In the genomic region with DNA sequence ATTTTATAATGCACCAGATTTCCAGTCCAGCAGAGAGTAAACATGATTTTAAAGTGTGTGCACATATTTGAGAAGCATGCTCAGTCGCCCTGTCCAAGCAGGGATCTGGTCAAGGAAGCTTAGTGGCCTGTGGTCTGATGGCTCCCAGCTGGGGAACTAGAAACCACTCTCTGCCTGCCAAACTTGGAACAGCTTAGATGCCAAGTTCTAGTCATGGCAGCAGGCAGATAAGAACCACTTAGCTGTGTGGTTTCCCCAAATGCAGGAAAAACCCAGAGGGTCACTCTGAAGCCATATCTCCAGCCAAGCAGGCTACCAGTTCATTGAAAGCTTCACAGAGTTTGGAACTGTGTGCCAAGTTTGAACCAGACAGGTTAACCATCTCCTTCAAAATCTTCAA, we compare ENCODE assay signal across 10 mouse cellular contexts.
"Had no signal": no experiment of that assay in that cellular context is flagged by ENCODE, and none has a peak within 500 bp of the region (broad histone marks: within the 10 kb centered on the region; RNA-seq: fewer than 3 reads in every experiment).

No protein-coding gene starts in this region.

- H3K9me3 ChIP-seq: limb, embryonic 10.5 days; liver, embryonic 15.5 days; midbrain, embryonic 13.5 days; neural tube, embryonic 15.5 days had no signal

- H3K4me2 ChIP-seq: liver, embryonic 11.5 days; liver, embryonic 15.5 days; midbrain, embryonic 13.5 days; neural tube, embryonic 15.5 days had no signal

- H3K4me3 ChIP-seq: limb, embryonic 10.5 days; liver, embryonic 15.5 days; midbrain, embryonic 13.5 days; myocyte; neural tube, embryonic 15.5 days had no signal

- H3K4me1 ChIP-seq: limb, embryonic 10.5 days; liver, embryonic 15.5 days; midbrain, embryonic 13.5 days; neural tube, embryonic 15.5 days had no signal

- H3K9ac ChIP-seq: liver, embryonic 15.5 days; midbrain, embryonic 13.5 days; neural tube, embryonic 15.5 days had no signal

- ATAC-seq: intestine, embryonic 16.5 days; midbrain, embryonic 13.5 days had no signal

- H3K27me3 ChIP-seq: liver, embryonic 15.5 days; midbrain, embryonic 13.5 days; neural tube, embryonic 15.5 days had no signal

- H3K27ac ChIP-seq: kidney, postnatal 0 days; limb, embryonic 10.5 days; liver, embryonic 15.5 days; midbrain, embryonic 13.5 days; neural tube, embryonic 15.5 days; stomach, postnatal 0 days had no signal

- H3K36me3 ChIP-seq: limb, embryonic 10.5 days; liver, embryonic 15.5 days; midbrain, embryonic 13.5 days; neural tube, embryonic 15.5 days had no signal

- DNase-seq: thymus, postnatal 25 days had no signal
